ENCODE assay signal across 5 mouse cellular contexts in the genomic region with DNA sequence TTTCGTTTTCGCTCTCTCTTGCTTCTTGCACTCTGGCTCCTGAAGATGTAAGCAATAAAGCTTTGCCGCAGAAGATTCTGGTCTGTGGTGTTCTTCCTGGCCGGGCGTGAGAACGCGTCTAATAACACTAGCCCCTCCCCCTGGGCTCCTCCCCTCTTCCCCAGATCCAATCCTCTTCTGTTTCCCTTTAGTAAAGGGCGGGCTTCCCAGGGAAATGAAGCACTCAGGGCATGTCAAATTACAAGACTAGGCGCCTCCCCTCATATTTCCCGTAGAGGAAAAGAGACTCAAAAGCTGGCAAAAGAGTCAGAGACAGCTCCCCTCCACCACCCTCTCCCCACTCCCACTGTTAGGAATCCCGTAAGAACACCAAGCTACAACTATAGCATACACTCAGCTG.
DNase-seq lines count a peak whose midpoint lies in the region.

No protein-coding gene starts in this region.

- DNase-seq in 3134 (ENCODE audit: extremely low read depth, insufficient read length, low spot score): peak; percentile 13
- peak; percentile 33 for DNase-seq in ES-CJ7 (ENCODE audit: low read depth, low spot score)
- peak; percentile 79 for DNase-seq in R1 (ENCODE audit: low read depth, low spot score)
- DNase-seq in ZHBTc4 (ENCODE audit: low read depth, low spot score): peak; percentile 53
- DNase-seq in thymus, postnatal 4 days: peak; percentile 2

Comparison
In these comparisons a context has a peak if more than half of its experiments do, and no peak if none do; other contexts are left out.
1. Peak in every context shown above with its lines: DNase-seq.
2. DNase-seq: peak in every context shown above with its lines; median percentile 79 in R1; 53 in ZHBTc4; 33 in ES-CJ7; 13 in 3134; 2 in thymus, postnatal 4 days.